Mouse (Mus musculus) hindbrain, embryonic 11.5 days (tissue): Measurements from ENCODE around the gene Adamtsl2. TPM values are rescaled to one million over a fixed set of nuclear protein-coding genes. Genes with fewer than 3 reads are reported as not detected.

ENCODE experiments used
- ATAC-seq: fragments of 200-750 bp; cut with Nextera tagmentation; 2 replicates; pipeline ENCODE4 v1.8.0; 2017; ENCODE audit warnings: mild to moderate bottlenecking, moderate TSS enrichment, moderate library complexity; ENCODE audit not compliant: low FRiP score
- DNase-seq: peaks from one replicate; pipeline ENCODE4 v3.0.0-alpha.2; 2015; ENCODE audit warnings: low spot score
- H3K27ac ChIP-seq: fragments of 300-500 bp; sonication (generic); 2 replicates; pipeline ENCODE4 v1.5.1; 2014; ENCODE audit warnings: mild to moderate bottlenecking, low read depth, low read length
- H3K27me3 ChIP-seq: fragments of 300-500 bp; sonication (generic); 2 replicates; pipeline ENCODE4 v1.6.1; 2014; ENCODE audit warnings: mild to moderate bottlenecking, low read length, moderate library complexity, mixed read lengths; ENCODE audit not compliant: control insufficient read depth, insufficient read depth
- H3K36me3 ChIP-seq: fragments of 300-500 bp; sonication (generic); 2 replicates; pipeline ENCODE4 v1.6.1; 2014; ENCODE audit warnings: mild to moderate bottlenecking, low read length, moderate library complexity, mixed read lengths; ENCODE audit not compliant: control insufficient read depth, insufficient read depth
- H3K4me1 ChIP-seq: fragments of 300-500 bp; sonication (generic); replicated peaks from 2 replicates; pipeline ENCODE4 v1.6.1; 2014; ENCODE audit warnings: low read length, mixed read lengths; ENCODE audit not compliant: control insufficient read depth, insufficient read depth
- H3K4me2 ChIP-seq: fragments of 300-500 bp; sonication (generic); replicated peaks from 2 replicates; pipeline ENCODE4 v1.6.1; 2014; ENCODE audit warnings: mild to moderate bottlenecking, low read depth, low read length
- H3K4me3 ChIP-seq: fragments of 300-500 bp; sonication (generic); 2 replicates; pipeline ENCODE4 v1.5.1; 2014; ENCODE audit warnings: low read depth, low read length
- H3K9ac ChIP-seq: fragments of 300-500 bp; sonication (generic); 2 replicates; pipeline ENCODE4 v1.6.1; 2014; ENCODE audit warnings: low read depth, low read length
- H3K9me3 ChIP-seq: fragments of 300-500 bp; sonication (generic); 2 replicates; pipeline ENCODE4 v1.6.1; 2016; ENCODE audit warnings: low read length; ENCODE audit not compliant: control insufficient read depth
- WGBS: fragments of 180-500 bp; shearing (Covaris S2); extraction: QIAGEN DNeasy Blood & Tissue Kit; methylation state at CpG from one replicate; pipeline ENCODE4 v1.1.7; 2014; 5-methylcytosine and 5-hydroxymethylcytosine counted together
- polyA plus RNA-seq: library from polyadenylated mRNA; unstranded; fragments of >200 nt; fragmentation: Nextera tagmentation; extraction: Ambion mirVana; gene quantifications from 2 replicates; pipeline ENCODE4 v1.2.1, GENCODE M21; 2014

The Adamtsl2 gene
- polyA plus RNA-seq, 1 experiment from 2014 or later, result 5.6 TPM

GRCm38 (mm10) chr2:27044641-27045040 lies 34.5 kb upstream of the Adamtsl2 start:
- Histone ChIP-seq H3K4me3 (no peak overlapping the region), H3K27me3 (no peaks in the 10 kb centered on the region), H3K36me3 (no peaks in the 10 kb centered on the region)

GRCm38 (mm10) chr2:27045979-27046770 lies 33.0 kb upstream of the Adamtsl2 start:
- no peaks in the 10 kb centered on the region for H3K4me1 ChIP-seq
- no peak overlapping the region for H3K4me2 ChIP-seq
- no peak overlapping the region for H3K27ac ChIP-seq
- H3K27me3 ChIP-seq, result no peaks in the 10 kb centered on the region
- WGBS, result 69% methylated on average over 8 of the region's 8 CpGs
- no peak overlapping the region for H3K4me3 ChIP-seq
- H3K9me3 ChIP-seq, result no peaks in the 10 kb centered on the region
- no peak overlapping the region for H3K9ac ChIP-seq
- no peak for DNase-seq
- no peaks in the 10 kb centered on the region for H3K36me3 ChIP-seq
- no peak for ATAC-seq

More at GRCm38 (mm10) chr2:27044641-27045040, 34.5 kb upstream of the Adamtsl2 start:
- Histone ChIP-seq H3K9me3 (no peaks in the 10 kb centered on the region), H3K27ac (no peak overlapping the region), H3K9ac (no peak overlapping the region), H3K4me1 (no peaks in the 10 kb centered on the region), H3K4me2 (no peak overlapping the region)
- ATAC-seq, result no peak
- WGBS, result 78% methylated on average over 3 of the region's 3 CpGs
- DNase-seq, result no peak

- Histone ChIP-seq H3K27me3 (no peaks in the 10 kb centered on the region), H3K36me3 (no peaks in the 10 kb centered on the region), H3K9ac (no peak overlapping the region), H3K9me3 (no peaks in the 10 kb centered on the region), H3K27ac (no peak overlapping the region), H3K4me1 (no peaks in the 10 kb centered on the region), H3K4me3 (no peak overlapping the region), H3K4me2 (no peak overlapping the region)
- no peak for ATAC-seq
- WGBS, result 38% methylated on average over 6 of the region's 6 CpGs
- DNase-seq, result no peak
Measured at GRCm38 (mm10) chr2:27049408-27049807, 29.8 kb upstream of the Adamtsl2 start.

GRCm38 (mm10) chr2:27058251-27058650 lies 20.9 kb upstream of the Adamtsl2 start:
- DNase-seq (no peak), ATAC-seq (no peak)
- H3K27ac ChIP-seq, result no peak overlapping the region
- no peak overlapping the region for H3K4me2 ChIP-seq
- 52% methylated on average over 4 of the region's 4 CpGs for WGBS
- no peak overlapping the region for H3K4me3 ChIP-seq
- no peaks in the 10 kb centered on the region for H3K27me3 ChIP-seq
- H3K4me1 ChIP-seq, result no peaks in the 10 kb centered on the region
- no peak overlapping the region for H3K9ac ChIP-seq
- H3K36me3 ChIP-seq, result no peaks in the 10 kb centered on the region
- no peaks in the 10 kb centered on the region for H3K9me3 ChIP-seq

GRCm38 (mm10) chr2:27058751-27059150 lies 20.4 kb upstream of the Adamtsl2 start:
- Histone ChIP-seq H3K36me3 (no peaks in the 10 kb centered on the region), H3K9ac (no peak overlapping the region), H3K4me1 (no peaks in the 10 kb centered on the region), H3K4me2 (no peak overlapping the region), H3K4me3 (no peak overlapping the region), H3K27ac (no peak overlapping the region), H3K9me3 (no peaks in the 10 kb centered on the region), H3K27me3 (no peaks in the 10 kb centered on the region)
- DNase-seq, result no peak
- ATAC-seq, result no peak
- 50% methylated on average over 12 of the region's 12 CpGs for WGBS

- WGBS, result 92% methylated on average over 9 of the region's 9 CpGs
Measured at GRCm38 (mm10) chr2:27059187-27059586, 20.0 kb upstream of the Adamtsl2 start.

GRCm38 (mm10) chr2:27067124-27067523 lies 12.1 kb upstream of the Adamtsl2 start:
- H3K27ac ChIP-seq, result no peak overlapping the region
- peaks cover 3% of the 10 kb centered on the region; the same call in 1 of the 2 replicates for H3K4me1 ChIP-seq
- no peaks in the 10 kb centered on the region for H3K36me3 ChIP-seq
- H3K27me3 ChIP-seq, result no peaks in the 10 kb centered on the region
- DNase-seq, result no peak
- no peak overlapping the region for H3K4me3 ChIP-seq
- H3K4me2 ChIP-seq, result no peak overlapping the region
- no peak overlapping the region for H3K9ac ChIP-seq
- ATAC-seq, result no peak
- WGBS, result 86% methylated on average over 2 of the region's 2 CpGs
- H3K9me3 ChIP-seq, result no peaks in the 10 kb centered on the region

More at GRCm38 (mm10) chr2:27059187-27059586, 20.0 kb upstream of the Adamtsl2 start:
- no peak overlapping the region for H3K27ac ChIP-seq
- no peak overlapping the region for H3K9ac ChIP-seq
- DNase-seq (no peak), ATAC-seq (no peak)
- no peak overlapping the region for H3K4me3 ChIP-seq
- no peaks in the 10 kb centered on the region for H3K36me3 ChIP-seq
- no peak overlapping the region for H3K4me2 ChIP-seq
- H3K27me3 ChIP-seq, result no peaks in the 10 kb centered on the region
- H3K9me3 ChIP-seq, result no peaks in the 10 kb centered on the region
- H3K4me1 ChIP-seq, result no peaks in the 10 kb centered on the region

- Histone ChIP-seq H3K4me3 (no peak overlapping the region), H3K36me3 (no peaks in the 10 kb centered on the region), H3K27me3 (no peaks in the 10 kb centered on the region), H3K9me3 (no peaks in the 10 kb centered on the region), H3K9ac (no peak overlapping the region), H3K27ac (no peak overlapping the region), H3K4me1 (peaks cover 3% of the 10 kb centered on the region; the same call in 1 of the 2 replicates), H3K4me2 (no peak overlapping the region)
- no peak for ATAC-seq
- no peak for DNase-seq
- 18% methylated on average over 2 of the region's 2 CpGs for WGBS
Measured at GRCm38 (mm10) chr2:27067996-27068395, 11.2 kb upstream of the Adamtsl2 start.

GRCm38 (mm10) chr2:27069646-27070045 lies 9.5 kb upstream of the Adamtsl2 start:
- peak; percentile 47 for DNase-seq
- Histone ChIP-seq H3K4me3 (no peak overlapping the region), H3K9ac (no peak overlapping the region), H3K36me3 (no peaks in the 10 kb centered on the region), H3K27me3 (no peaks in the 10 kb centered on the region), H3K27ac (no peak overlapping the region), H3K4me2 (no peak overlapping the region), H3K9me3 (no peaks in the 10 kb centered on the region), H3K4me1 (peaks cover 3% of the 10 kb centered on the region; the same call in 1 of the 2 replicates)
- 0 out of 2 replicates have a peak, but pooled peaks have one; percentile 51 for ATAC-seq
- 45% methylated on average over 3 of the region's 3 CpGs for WGBS
